Mouse (Mus musculus) B cell, adult (primary cell): Measurements from ENCODE around the gene Hormad1. TPM values are rescaled to one million over a fixed set of nuclear protein-coding genes. Genes with fewer than 3 reads are reported as not detected.

Source experiments
- total RNA-seq: library from RNA; stranded (reverse); gene quantifications from 4 replicates; pipeline ENCODE4 v1.2.4, GENCODE M21; 2023; ENCODE audit not compliant: inconsistent age

Hormad1 gene
- not detected in 4 replicates for total RNA-seq

GRCm38 (mm10) chr3:95559437-95559836 lies at the start of gene Hormad1:
TSS of gene Hormad1 (plus strand) at chr3:95559677.

GRCm38 (mm10) chr3:95526622-95527211 lies 32.8 kb upstream of the Hormad1 start, which contains the start of gene Ctss:
TSS of gene Ctss (plus strand) at chr3:95526786.

DNA sequence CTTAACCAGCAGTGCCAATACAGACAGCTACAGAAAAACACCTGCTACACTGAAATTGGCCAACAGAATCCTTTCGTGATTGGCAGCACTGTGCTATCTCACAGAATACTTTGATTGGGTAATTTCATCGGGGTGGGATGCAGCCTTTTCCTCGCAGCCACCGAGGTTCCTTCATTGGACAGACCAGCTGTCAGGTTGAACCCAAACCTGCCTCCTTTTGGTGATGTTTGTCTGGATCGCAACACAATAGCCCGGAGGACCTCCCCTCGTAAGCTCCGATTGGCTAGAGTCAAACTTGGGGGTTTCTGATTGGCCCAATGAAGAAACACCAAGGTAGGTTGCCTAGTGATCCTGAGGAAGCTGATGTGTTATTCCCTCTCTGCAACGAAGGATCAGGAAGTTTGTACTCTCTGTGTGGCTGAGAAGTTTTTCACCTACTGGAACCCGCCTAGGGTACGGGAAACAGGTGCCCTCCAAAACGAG lies 29.2 kb downstream of the Hormad1 start, which contains the start of gene Golph3l:
Gene Golph3l, plus strand, starts transcription at position 331 of the 483 bp plus-strand sequence.

DNA sequence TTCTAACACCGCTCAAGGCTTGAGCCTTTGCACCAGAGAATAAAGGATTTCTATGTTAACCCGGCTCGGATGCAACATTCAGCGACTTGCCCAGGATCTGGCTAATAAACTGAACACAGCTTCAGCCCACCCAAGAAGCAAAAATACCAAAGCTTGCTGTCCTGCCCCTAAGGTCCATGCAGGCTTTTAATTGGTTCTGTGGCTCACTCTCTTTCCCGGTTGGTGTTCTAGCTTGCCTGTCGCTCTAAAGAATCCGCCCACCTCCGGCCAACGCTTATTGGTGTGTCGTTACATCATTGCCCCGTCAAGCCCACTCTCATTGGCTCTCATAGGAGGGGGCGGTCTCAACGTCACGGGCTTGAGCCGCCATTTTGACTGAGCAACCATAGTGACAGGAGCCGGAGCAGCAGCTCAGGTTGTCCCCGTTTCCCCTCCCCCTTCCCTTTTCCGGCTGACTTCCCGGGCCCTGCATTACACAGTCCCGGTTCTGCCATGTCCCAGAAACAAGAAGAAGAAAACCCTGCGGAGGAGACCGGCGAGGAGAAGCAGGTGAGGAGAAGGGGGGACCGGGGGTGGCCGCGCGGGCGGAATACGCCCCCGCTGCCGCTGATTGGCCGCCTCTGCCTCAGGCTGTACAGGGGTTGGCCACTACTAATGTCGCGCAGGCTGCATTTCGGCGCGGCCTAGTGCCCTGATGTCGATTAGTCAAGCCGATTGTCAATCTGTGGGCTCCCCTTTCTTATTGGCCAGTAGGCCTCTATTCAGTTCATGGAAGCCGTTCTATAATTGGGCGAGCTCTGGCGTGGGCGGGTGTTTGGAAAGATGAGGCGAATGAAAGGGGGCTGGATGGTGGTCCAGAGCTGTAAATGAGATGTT lies 65.4 kb downstream of the Hormad1 start, which contains the start of gene Ensa:
Gene Ensa, plus strand, starts transcription at position 366 of the 876 bp plus-strand sequence.

Other genes starting within 250 kb of the Hormad1 start
- gene Cers2, start 244.9 kb upstream of the Hormad1 start, total RNA-seq, result 121 to 134 TPM (median 130 TPM) in 4 replicates
- 31.4 to 38.1 TPM (median 33.0 TPM) in 4 replicates for gene Setdb1, start 202.5 kb upstream of the Hormad1 start, total RNA-seq
- gene 4930558C23Rik, start 156.8 kb upstream of the Hormad1 start, total RNA-seq, result not detected in 4 replicates
- 79.2 to 85.4 TPM (median 82.6 TPM) in 4 replicates for gene Arnt, start 125.3 kb upstream of the Hormad1 start, total RNA-seq
- gene Ctsk, start 60.4 kb upstream of the Hormad1 start, total RNA-seq, result 1.4 to 2.4 TPM (median 2.0 TPM) in 4 replicates
- gene Ctss, start 32.9 kb upstream of the Hormad1 start, total RNA-seq, result 450 to 511 TPM (median 488 TPM) in 4 replicates
- 25.8 to 31.8 TPM (median 27.8 TPM) in 4 replicates for gene Golph3l, start 29.3 kb downstream of the Hormad1 start, total RNA-seq
- 116 to 120 TPM (median 118 TPM) in 4 replicates for gene Ensa, start 65.3 kb downstream of the Hormad1 start, total RNA-seq
- 360 to 419 TPM (median 383 TPM) in 4 replicates for gene Mcl1, start 99.1 kb downstream of the Hormad1 start, total RNA-seq
- 10.1 to 18.8 TPM (median 14.3 TPM) in 4 replicates for gene Adamtsl4, start 128.2 kb downstream of the Hormad1 start, total RNA-seq
- gene Ecm1, start 179.9 kb downstream of the Hormad1 start, total RNA-seq, result 8.9 to 11.2 TPM (median 9.7 TPM) in 4 replicates
- 84.3 to 86.3 TPM (median 84.9 TPM) in 4 replicates for gene Tars2, start 200.5 kb downstream of the Hormad1 start, total RNA-seq